Mouse (Mus musculus) midbrain, embryonic 10.5 days (tissue): Measurements from ENCODE around the gene Casp14. TPM values are rescaled to one million over a fixed set of nuclear protein-coding genes. Genes with fewer than 3 reads are reported as not detected.

Experiments
- polyA plus RNA-seq: library from polyadenylated mRNA; unstranded; fragments of >200 nt; fragmentation: Nextera tagmentation; extraction: Ambion mirVana; gene quantifications from 2 replicates; pipeline ENCODE4 v1.2.1, GENCODE M21; 2016

Gene Casp14
- polyA plus RNA-seq, 1 experiment from 2014 or later, result not detected

Other genes with a start within 250 kb of the Casp14 start
- gene Olfr1358, start 200.9 kb downstream of the Casp14 start, polyA plus RNA-seq, result not detected in 2 replicates
- 38.3 and 48.9 TPM in 2 replicates for gene Ilvbl, start 143.9 kb downstream of the Casp14 start, polyA plus RNA-seq
- gene Syde1, start 126.3 kb downstream of the Casp14 start, polyA plus RNA-seq, result 13.4 and 14.5 TPM in 2 replicates
- not detected in 2 replicates for gene Olfr1357, start 100.2 kb downstream of the Casp14 start, polyA plus RNA-seq
- not detected in 2 replicates for gene Ccdc105, start 34.8 kb upstream of the Casp14 start, polyA plus RNA-seq
- gene Slc1a6, start 62.2 kb upstream of the Casp14 start, polyA plus RNA-seq, result 1.7 and 2.0 TPM in 2 replicates
- not detected in 2 replicates for gene Olfr1356, start 133.9 kb upstream of the Casp14 start, polyA plus RNA-seq
- gene Olfr1355, start 157.2 kb upstream of the Casp14 start, polyA plus RNA-seq, result not detected in 2 replicates
- not detected in 2 replicates for gene Olfr1354, start 194.9 kb upstream of the Casp14 start, polyA plus RNA-seq
- gene Olfr8, start 232.3 kb upstream of the Casp14 start, polyA plus RNA-seq, result not detected in 2 replicates
- not detected in 2 replicates for gene Olfr1353, start 245.0 kb upstream of the Casp14 start, polyA plus RNA-seq